Mouse (Mus musculus) neural tube, embryonic 14.5 days (tissue): ENCODE results near the gene Defa35. TPM values are rescaled to one million over a fixed set of nuclear protein-coding genes. Genes with fewer than 3 reads are reported as not detected.
"Not testable (repeated sequence)": the region's sequence is repeated elsewhere in the genome, so short reads cannot be mapped to it uniquely, and the experiment has no call there.

Experiments
- ATAC-seq: fragments of 200-750 bp; cut with Nextera tagmentation; 2 replicates; pipeline ENCODE4 v1.8.0; 2017; ENCODE audit warnings: low read depth, mild to moderate bottlenecking, moderate TSS enrichment, moderate library complexity
- H3K27ac ChIP-seq: fragments of 300-500 bp; sonication (generic); 2 replicates; pipeline ENCODE4 v1.5.1; 2014; ENCODE audit warnings: low read depth, mild to moderate bottlenecking, control low read depth, low read length, moderate library complexity, mixed read lengths
- H3K27me3 ChIP-seq: fragments of 300-500 bp; sonication (generic); 2 replicates; pipeline ENCODE4 v1.6.1; 2014; ENCODE audit warnings: low read length; ENCODE audit not compliant: control insufficient read depth, insufficient read depth
- H3K36me3 ChIP-seq: fragments of 300-500 bp; sonication (generic); 2 replicates; pipeline ENCODE4 v1.6.1; 2014; ENCODE audit warnings: low read length, mixed read lengths; ENCODE audit not compliant: control insufficient read depth, insufficient read depth
- H3K4me1 ChIP-seq: fragments of 300-500 bp; sonication (generic); 2 replicates; pipeline ENCODE4 v1.6.1; 2014; ENCODE audit warnings: low read length; ENCODE audit not compliant: control insufficient read depth, insufficient read depth
- H3K4me2 ChIP-seq: fragments of 300-500 bp; sonication (generic); 2 replicates; pipeline ENCODE4 v1.6.1; 2014; ENCODE audit warnings: mild to moderate bottlenecking, low read depth, low read length, control low read depth
- H3K4me3 ChIP-seq: fragments of 300-500 bp; sonication (generic); 2 replicates; pipeline ENCODE4 v1.5.1; 2014; ENCODE audit warnings: low read depth, low read length, control low read depth, mixed read lengths
- H3K9ac ChIP-seq: fragments of 300-500 bp; sonication (generic); replicated peaks from 2 replicates; pipeline ENCODE4 v1.6.1; 2014; ENCODE audit warnings: low read depth, mild to moderate bottlenecking, control low read depth, low read length, mixed read lengths
- H3K9me3 ChIP-seq: fragments of 300-500 bp; sonication (generic); 2 replicates; pipeline ENCODE4 v1.6.1; 2016; ENCODE audit warnings: low read length; ENCODE audit not compliant: control insufficient read depth
- WGBS: fragments of 180-500 bp; shearing (Covaris S2); extraction: QIAGEN DNeasy Blood & Tissue Kit; methylation state at CpG from one replicate; pipeline ENCODE4 v1.1.7; 2014; 5-methylcytosine and 5-hydroxymethylcytosine counted together
- polyA plus RNA-seq: library from polyadenylated mRNA; unstranded; fragments of >200 nt; fragmentation: Nextera tagmentation; extraction: Ambion mirVana; gene quantifications from 2 replicates; pipeline ENCODE4 v1.2.1, GENCODE M21; 2014

Defa35 gene
- not detected in 2 replicates for polyA plus RNA-seq

- not testable (repeated sequence) for H3K4me3 ChIP-seq, H3K9me3 ChIP-seq, H3K4me2 ChIP-seq, ATAC-seq, H3K9ac ChIP-seq, H3K36me3 ChIP-seq, H3K27ac ChIP-seq, H3K4me1 ChIP-seq, H3K27me3 ChIP-seq
- 77% methylated on average over 1 of the region's 1 CpGs for WGBS
These were observed at the start of gene Defa35 for GRCm38 (mm10) chr8:21064738-21065137. TSS of gene Defa35 (plus strand) at chr8:21065038.

GRCm38 (mm10) chr8:21025245-21025644, 39.6 kb upstream of the Defa35 start, which contains the start of gene Defa21:
TSS of gene Defa21 (plus strand) at chr8:21025545.
- not testable (repeated sequence) for H3K27ac ChIP-seq, H3K9ac ChIP-seq, H3K27me3 ChIP-seq, H3K4me2 ChIP-seq, ATAC-seq, H3K9me3 ChIP-seq, H3K4me1 ChIP-seq, H3K4me3 ChIP-seq, H3K36me3 ChIP-seq
- WGBS, result no CpG with 5 or more reads among the region's 1 CpGs

- not testable (repeated sequence) for H3K4me1 ChIP-seq, H3K9ac ChIP-seq, H3K4me2 ChIP-seq, H3K27me3 ChIP-seq, H3K27ac ChIP-seq, H3K36me3 ChIP-seq, H3K9me3 ChIP-seq, H3K4me3 ChIP-seq, ATAC-seq
- no CpG with 5 or more reads among the region's 1 CpGs for WGBS
These were observed 10.1 kb upstream of the Defa35 start, which contains the start of gene Defa23 for GRCm38 (mm10) chr8:21054747-21055146. TSS of gene Defa23 (plus strand) at chr8:21055047.

DNA sequence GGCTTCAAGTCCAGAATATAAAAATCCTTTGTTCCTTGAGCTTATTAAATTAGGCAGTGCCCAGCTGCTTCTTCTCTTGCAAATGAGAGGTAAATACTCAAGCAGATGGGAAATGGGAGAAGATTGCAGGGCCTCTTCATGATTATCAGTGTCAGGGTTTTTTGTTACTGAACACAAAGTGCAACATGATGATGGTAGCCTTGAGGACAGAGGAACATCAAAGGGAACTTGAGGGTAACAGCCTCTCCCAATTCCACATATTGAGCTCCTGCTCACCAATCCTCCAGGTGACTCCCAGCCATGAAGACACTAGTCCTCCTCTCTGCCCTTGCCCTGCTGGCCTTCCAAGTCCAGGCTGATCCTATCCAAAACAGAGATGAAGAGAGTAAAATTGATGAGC, 19.3 kb downstream of the Defa35 start, which contains the start of gene Defa25:
Gene Defa25 (plus strand): TSS at position 301 of the 400 bp plus-strand sequence.
- ATAC-seq, H3K4me1 ChIP-seq, H3K9ac ChIP-seq, H3K36me3 ChIP-seq, H3K9me3 ChIP-seq, H3K4me2 ChIP-seq, H3K27ac ChIP-seq, H3K27me3 ChIP-seq, H3K4me3 ChIP-seq: not testable (repeated sequence)

GRCm38 (mm10) chr8:21093106-21093505, 28.3 kb downstream of the Defa35 start:
- WGBS, result 50% methylated on average over 4 of the region's 4 CpGs
- H3K4me1 ChIP-seq, result no peaks in the 10 kb centered on the region
- H3K9ac ChIP-seq, result no peak overlapping the region
- H3K9me3 ChIP-seq, result no peaks in the 10 kb centered on the region
- no peaks in the 10 kb centered on the region for H3K36me3 ChIP-seq
- no peak for ATAC-seq
- H3K27ac ChIP-seq, result no peak overlapping the region
- no peak overlapping the region for H3K4me3 ChIP-seq
- H3K27me3 ChIP-seq, result no peaks in the 10 kb centered on the region
- no peak overlapping the region for H3K4me2 ChIP-seq

DNA sequence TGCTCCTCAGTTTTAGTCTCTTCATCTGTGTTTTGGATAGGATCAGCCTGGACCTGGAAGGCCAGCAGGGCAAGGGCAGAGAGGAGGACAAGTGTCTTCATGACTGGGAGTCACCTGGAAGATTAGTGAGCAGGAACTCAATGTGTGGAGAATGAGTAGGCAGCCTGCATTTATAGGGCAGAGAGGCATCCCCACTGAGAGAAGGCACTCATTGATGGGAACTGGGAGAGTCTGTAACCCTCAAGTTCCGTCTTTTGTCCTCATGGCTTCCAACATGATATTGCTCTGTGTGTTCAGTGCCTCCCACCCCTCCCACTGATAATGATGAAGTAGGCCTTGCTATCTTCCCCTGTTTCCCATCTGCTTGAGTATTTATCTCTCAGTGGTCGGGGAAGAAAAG, 31.1 kb downstream of the Defa35 start, which contains the start of gene Gm14851:
Gene Gm14851 (minus strand): TSS at position 101 of the 400 bp plus-strand sequence.
- H3K4me1 ChIP-seq, H3K4me2 ChIP-seq, H3K9ac ChIP-seq, H3K27me3 ChIP-seq, H3K27ac ChIP-seq, H3K36me3 ChIP-seq, H3K9me3 ChIP-seq, ATAC-seq, H3K4me3 ChIP-seq: not testable (repeated sequence)
- 57% methylated on average over 1 of the region's 2 CpGs for WGBS

Other genes with a start within 250 kb of the Defa35 start
- not detected in 2 replicates for gene Defb33, start 172.4 kb upstream of the Defa35 start, polyA plus RNA-seq
- gene Gm15056, start 162.4 kb upstream of the Defa35 start, polyA plus RNA-seq, result not detected in 2 replicates
- gene Gm6040, start 143.0 kb upstream of the Defa35 start, polyA plus RNA-seq, result not detected in 2 replicates
- not detected in 2 replicates for gene AY761185, start 120.3 kb upstream of the Defa35 start, polyA plus RNA-seq
- gene Defa21, start 39.5 kb upstream of the Defa35 start, polyA plus RNA-seq, result not detected in 2 replicates
- not detected in 2 replicates for gene Defa23, start 10.0 kb upstream of the Defa35 start, polyA plus RNA-seq
- gene Defa25, start 19.4 kb downstream of the Defa35 start, polyA plus RNA-seq, result not detected in 2 replicates
- not detected in 2 replicates for gene Gm14851, start 31.0 kb downstream of the Defa35 start, polyA plus RNA-seq
- gene Defa30, start 69.6 kb downstream of the Defa35 start, polyA plus RNA-seq, result not detected in 2 replicates
- gene Defa22, start 97.2 kb downstream of the Defa35 start, polyA plus RNA-seq, result not detected in 2 replicates
- gene Defa31, start 126.6 kb downstream of the Defa35 start, polyA plus RNA-seq, result not detected in 2 replicates
- not detected in 2 replicates for gene Gm15293, start 136.5 kb downstream of the Defa35 start, polyA plus RNA-seq
- not detected in 2 replicates for gene Gm15292, start 184.7 kb downstream of the Defa35 start, polyA plus RNA-seq